Mouse (Mus musculus): Measurements from ENCODE around the gene Ing1. TPM values are rescaled to one million over a fixed set of nuclear protein-coding genes. Genes with fewer than 3 reads are reported as not detected.

The Ing1 gene
- total and polyA plus RNA-seq, 2 experiments, result 6.5 to 9.5 TPM

GRCm38 (mm10) chr8:11552390-11552789 lies 3.0 kb upstream of the Ing1 start:
- Histone ChIP-seq H3K36me3 (ENCODE audit: control insufficient read depth, insufficient read depth, low read length) (no peaks in the 10 kb centered on the region), H3K4me1 (ENCODE audit: control insufficient read depth, insufficient read depth, low read length) (peaks cover 10% of the 10 kb centered on the region; the same call in 1 of the 2 replicates), H3K27ac (replicated peaks; ENCODE audit: insufficient read depth, low read depth, low read length) (no peak overlapping the region), H3K27me3 (ENCODE audit: control insufficient read depth, insufficient read depth, low read length) (no peaks in the 10 kb centered on the region), H3K9ac (ENCODE audit: low read depth, low read length) (no peak overlapping the region), H3K4me3 (ENCODE audit: insufficient read depth, low read depth, low read length) (no peak overlapping the region), H3K79me2 (ENCODE audit: control insufficient read depth, insufficient read depth, low read length) (peaks cover 2% of the 10 kb centered on the region; the same call in 1 of the 2 replicates)
- no peak for DNase-seq (ENCODE audit: extremely low read depth, low read depth, low spot score)
- 91% methylated on average over 10 of the region's 10 CpGs for WGBS
- TF ChIP-seq POLR2A (IDR thresholded peaks at IDR 0.05; ENCODE audit: extremely low read depth, insufficient read depth, low read length), result no peak
- TF ChIP-seq CTCF (IDR thresholded peaks at IDR 0.05; ENCODE audit: low read depth, low read length), result no peak

- TF ChIP-seq POLR2A (IDR thresholded peaks at IDR 0.05; ENCODE audit: extremely low read depth, insufficient read depth, low read length) (peak; percentile 98), CTCF (IDR thresholded peaks at IDR 0.05; ENCODE audit: low read depth, low read length) (no peak)
- H3K27ac ChIP-seq (replicated peaks; ENCODE audit: insufficient read depth, low read depth, low read length), result peak overlapping the region; percentile 91
- no peaks in the 10 kb centered on the region for H3K36me3 ChIP-seq (ENCODE audit: control insufficient read depth, insufficient read depth, low read length)
- under 1% methylated on average over 100 of the region's 103 CpGs for WGBS
- peak; percentile 96 for DNase-seq (ENCODE audit: extremely low read depth, low read depth, low spot score)
- H3K4me3 ChIP-seq (ENCODE audit: insufficient read depth, low read depth, low read length), result peak overlapping the region; percentile 89
- peaks cover 9% of the 10 kb centered on the region; the same call in 1 of the 2 replicates for H3K79me2 ChIP-seq (ENCODE audit: control insufficient read depth, insufficient read depth, low read length)
- no peaks in the 10 kb centered on the region for H3K27me3 ChIP-seq (ENCODE audit: control insufficient read depth, insufficient read depth, low read length)
- peak overlapping the region; percentile 94 for H3K9ac ChIP-seq (ENCODE audit: low read depth, low read length)
- peaks cover 7% of the 10 kb centered on the region; the same call in 1 of the 2 replicates for H3K4me1 ChIP-seq (ENCODE audit: control insufficient read depth, insufficient read depth, low read length)
These were observed 585 bp downstream of the Ing1 start for GRCm38 (mm10) chr8:11555720-11556591.

- DNase-seq (ENCODE audit: extremely low read depth, low read depth, low spot score), result peak; percentile 12
- H3K36me3 ChIP-seq (ENCODE audit: control insufficient read depth, insufficient read depth, low read length), result no peaks in the 10 kb centered on the region; the same call in 1 of the 2 replicates
- H3K9ac ChIP-seq (ENCODE audit: low read depth, low read length), result peak overlapping the region; percentile 94
- under 1% methylated on average over 82 of the region's 85 CpGs for WGBS
- TF ChIP-seq CTCF (IDR thresholded peaks at IDR 0.05; ENCODE audit: low read depth, low read length), result no peak
- no peak for TF ChIP-seq POLR2A (IDR thresholded peaks at IDR 0.05; ENCODE audit: extremely low read depth, insufficient read depth, low read length)
- peaks cover 7% of the 10 kb centered on the region; the same call in 1 of the 2 replicates for H3K4me1 ChIP-seq (ENCODE audit: control insufficient read depth, insufficient read depth, low read length)
- H3K27me3 ChIP-seq (ENCODE audit: control insufficient read depth, insufficient read depth, low read length), result no peaks in the 10 kb centered on the region
- H3K79me2 ChIP-seq (ENCODE audit: control insufficient read depth, insufficient read depth, low read length), result peaks cover 18% of the 10 kb centered on the region; the same call in 1 of the 2 replicates
- peak overlapping the region; percentile 85 for H3K27ac ChIP-seq (replicated peaks; ENCODE audit: insufficient read depth, low read depth, low read length)
- peak overlapping the region; percentile 89 for H3K4me3 ChIP-seq (ENCODE audit: insufficient read depth, low read depth, low read length)
These were observed 1.5 kb downstream of the Ing1 start for GRCm38 (mm10) chr8:11556691-11557423.

GRCm38 (mm10) chr8:11557424-11557767 lies 2.0 kb downstream of the Ing1 start:
- under 1% methylated on average over 32 of the region's 32 CpGs for WGBS
- Histone ChIP-seq H3K4me1 (ENCODE audit: control insufficient read depth, insufficient read depth, low read length) (peaks cover 7% of the 10 kb centered on the region; the same call in 1 of the 2 replicates), H3K9ac (ENCODE audit: low read depth, low read length) (peak overlapping the region; percentile 94), H3K79me2 (ENCODE audit: control insufficient read depth, insufficient read depth, low read length) (peaks cover 21% of the 10 kb centered on the region; the same call in 1 of the 2 replicates), H3K4me3 (ENCODE audit: insufficient read depth, low read depth, low read length) (peak overlapping the region; percentile 89), H3K36me3 (ENCODE audit: control insufficient read depth, insufficient read depth, low read length) (peaks cover 4% of the 10 kb centered on the region; the same call in 1 of the 2 replicates), H3K27me3 (ENCODE audit: control insufficient read depth, insufficient read depth, low read length) (no peaks in the 10 kb centered on the region), H3K27ac (replicated peaks; ENCODE audit: insufficient read depth, low read depth, low read length) (peak overlapping the region; percentile 85)
- no peak for DNase-seq (ENCODE audit: extremely low read depth, low read depth, low spot score)
- no peak for TF ChIP-seq CTCF (IDR thresholded peaks at IDR 0.05; ENCODE audit: low read depth, low read length)
- 0 out of 2 replicates have a peak, but pooled peaks have one; percentile 2 for TF ChIP-seq POLR2A (IDR thresholded peaks at IDR 0.05; ENCODE audit: extremely low read depth, insufficient read depth, low read length)

- Histone ChIP-seq H3K9ac (ENCODE audit: low read depth, low read length) (peak overlapping the region; percentile 94), H3K27ac (replicated peaks; ENCODE audit: insufficient read depth, low read depth, low read length) (peak overlapping the region; percentile 85), H3K36me3 (ENCODE audit: control insufficient read depth, insufficient read depth, low read length) (peaks cover 4% of the 10 kb centered on the region; the same call in 1 of the 2 replicates), H3K4me3 (ENCODE audit: insufficient read depth, low read depth, low read length) (peak overlapping the region; percentile 89), H3K79me2 (ENCODE audit: control insufficient read depth, insufficient read depth, low read length) (peaks cover 21% of the 10 kb centered on the region; the same call in 1 of the 2 replicates), H3K4me1 (ENCODE audit: control insufficient read depth, insufficient read depth, low read length) (peaks cover 7% of the 10 kb centered on the region; the same call in 1 of the 2 replicates), H3K27me3 (ENCODE audit: control insufficient read depth, insufficient read depth, low read length) (no peaks in the 10 kb centered on the region)
- TF ChIP-seq CTCF (IDR thresholded peaks at IDR 0.05; ENCODE audit: low read depth, low read length) (no peak), POLR2A (IDR thresholded peaks at IDR 0.05; ENCODE audit: extremely low read depth, insufficient read depth, low read length) (peak; percentile 100)
- peak; percentile 96 for DNase-seq (ENCODE audit: extremely low read depth, low read depth, low spot score)
- WGBS, result under 1% methylated on average over 67 of the region's 67 CpGs
These were observed 2.6 kb downstream of the Ing1 start for GRCm38 (mm10) chr8:11557768-11558629.

Data from liver, adult 2 months (tissue).